Mouse (Mus musculus) layer of hippocampus, adult 9-11 months (tissue): Measurements from ENCODE around the gene Dnajc13.

Source experiments
- DNase-seq: peaks from one replicate; pipeline ENCODE4 v3.0.0; 2022

The Dnajc13 gene

DNA sequence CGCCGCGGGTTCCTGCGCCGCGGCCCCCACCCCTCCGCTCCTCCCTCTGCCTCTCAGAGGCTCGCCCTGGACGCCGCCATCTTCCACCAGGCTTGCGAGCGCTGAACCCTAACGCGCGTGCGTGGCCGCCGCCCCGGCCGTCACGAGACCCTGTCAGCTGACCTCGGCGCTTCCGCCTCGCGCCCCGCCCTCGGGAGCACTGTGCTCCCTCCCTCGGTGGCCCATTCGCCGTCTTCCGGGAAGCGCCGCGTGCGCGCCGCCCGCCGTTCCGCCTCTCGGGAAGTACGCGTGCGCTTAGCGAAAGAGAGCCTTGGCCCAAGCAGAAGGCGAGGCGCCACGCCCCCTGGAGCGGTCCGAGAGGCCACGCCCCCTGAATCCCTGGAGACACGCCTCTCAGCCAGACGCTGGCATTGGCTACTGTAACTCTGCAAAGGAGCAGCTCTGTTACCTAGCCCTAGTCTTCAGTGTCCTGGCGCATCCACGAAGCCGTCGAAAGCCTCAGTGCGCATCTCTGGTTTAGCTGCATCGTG, at the start of gene Dnajc13:
Dnajc13 (minus strand) TSS at position 108 of the 530 bp plus-strand sequence.
- DNase-seq, result peak; percentile 99

GRCm38 (mm10) chr9:104306734-104307133, 44.0 kb upstream of the Dnajc13 start:
- DNase-seq, result peak; percentile 70

- DNase-seq, result no peak
These were observed 42.8 kb upstream of the Dnajc13 start for GRCm38 (mm10) chr9:104305333-104306111.

- DNase-seq, result no peak
These were observed 42.1 kb upstream of the Dnajc13 start for GRCm38 (mm10) chr9:104304800-104305199.

GRCm38 (mm10) chr9:104304376-104304775, 41.6 kb upstream of the Dnajc13 start:
- no peak for DNase-seq

DNA sequence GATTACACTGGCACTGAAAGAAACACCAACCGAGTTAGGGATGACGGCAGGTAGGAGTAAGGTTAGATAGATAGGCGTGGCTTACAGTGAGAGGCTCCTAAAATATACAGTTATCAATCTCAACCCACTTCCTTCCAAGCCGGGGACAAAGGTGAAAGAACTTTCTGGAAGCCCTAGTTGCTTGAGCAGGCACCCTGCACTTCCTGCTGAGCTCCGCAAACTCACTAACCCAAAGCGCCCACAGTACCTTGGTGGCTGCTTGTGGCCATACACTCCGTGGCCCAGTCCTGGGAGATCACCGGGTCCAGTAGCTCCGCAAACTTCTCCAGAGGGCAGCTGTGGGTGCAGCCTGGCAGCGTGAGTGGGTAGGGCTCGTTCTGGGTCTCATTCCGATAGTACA, 37.8 kb upstream of the Dnajc13 start:
- no peak for DNase-seq

- DNase-seq, result no peak
These were observed 34.3 kb upstream of the Dnajc13 start for GRCm38 (mm10) chr9:104297041-104297440.

DNA sequence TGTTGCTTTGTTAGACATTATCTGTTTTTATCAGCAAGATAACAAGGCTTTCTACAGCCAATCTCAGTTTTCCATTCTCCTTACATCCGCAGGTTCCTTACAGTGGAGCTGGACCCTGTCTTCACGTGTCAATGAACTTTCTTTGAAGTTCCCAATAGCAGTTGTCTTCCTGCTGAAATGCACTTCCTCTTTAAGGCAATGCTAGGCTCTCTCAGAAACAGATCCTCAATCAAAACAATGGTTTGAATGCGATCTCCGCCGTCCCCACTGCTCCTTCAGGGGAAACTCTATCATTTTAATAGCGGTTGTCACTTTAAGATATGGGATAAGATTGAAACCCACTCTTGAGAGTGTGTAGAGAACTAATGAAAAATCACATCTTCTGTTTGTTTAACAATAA, 22.2 kb upstream of the Dnajc13 start:
- no peak for DNase-seq

- DNase-seq, result no peak
These were observed 19.8 kb upstream of the Dnajc13 start for GRCm38 (mm10) chr9:104282536-104282935.

- no peak for DNase-seq
These were observed 19.0 kb upstream of the Dnajc13 start for GRCm38 (mm10) chr9:104281737-104282136.

DNA sequence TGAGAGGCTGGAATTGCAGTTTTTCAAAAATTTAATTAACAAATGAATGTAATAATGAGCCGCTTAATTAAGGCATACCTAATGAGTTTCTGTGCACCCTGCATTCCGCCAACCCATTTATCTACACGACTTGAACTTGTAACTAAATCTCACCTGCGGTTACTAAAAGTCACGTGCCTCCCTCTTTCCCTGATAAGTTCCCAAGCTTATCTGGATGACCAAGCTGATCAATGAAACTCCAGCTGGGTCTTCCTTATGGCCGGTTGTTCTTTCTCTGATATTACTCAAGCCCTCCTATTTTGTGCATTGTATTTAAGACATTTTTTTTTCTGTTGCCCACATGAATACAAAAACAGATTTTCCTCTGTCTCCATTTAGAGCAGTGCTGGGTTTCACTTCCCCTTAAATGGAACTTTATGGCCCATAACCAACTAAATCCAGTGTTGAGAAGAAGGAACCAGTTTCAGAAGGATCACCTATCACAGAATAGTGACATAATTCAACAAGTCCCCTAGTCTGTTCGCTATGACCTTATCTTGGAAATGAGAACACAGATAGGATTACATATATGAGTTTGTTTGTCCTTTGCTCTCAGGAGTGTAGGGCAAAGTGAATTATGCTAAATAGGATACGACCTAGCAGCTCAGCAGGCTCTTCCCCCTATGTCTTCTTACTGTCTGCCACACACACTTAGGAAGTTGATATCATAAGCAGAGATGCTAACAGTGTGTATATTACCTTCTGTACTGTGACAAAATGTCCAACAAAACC, 18.2 kb upstream of the Dnajc13 start:
- no peak for DNase-seq

- DNase-seq, result no peak
These were observed 14.9 kb upstream of the Dnajc13 start for GRCm38 (mm10) chr9:104277528-104278162.

GRCm38 (mm10) chr9:104275084-104275785, 12.5 kb upstream of the Dnajc13 start:
- no peak for DNase-seq

DNA sequence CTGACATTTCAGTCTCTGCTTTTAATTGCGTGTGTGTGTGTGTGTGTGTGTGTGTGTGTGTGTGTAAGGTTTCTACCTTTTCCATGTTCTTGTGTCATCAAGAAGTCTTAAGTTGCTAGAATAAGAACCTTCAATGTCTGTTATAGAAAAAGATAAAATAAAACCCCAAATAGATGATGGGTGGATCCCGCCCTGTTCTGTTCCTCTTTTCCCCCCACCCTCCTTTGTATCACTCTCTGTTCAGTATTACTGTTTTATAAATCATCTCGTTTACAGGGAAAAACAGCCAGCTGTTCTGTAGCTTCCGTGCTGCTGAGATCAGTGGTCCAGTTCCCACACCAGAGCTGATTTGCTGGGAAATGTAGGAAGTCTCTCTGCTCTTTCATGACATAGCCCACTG, 9.3 kb upstream of the Dnajc13 start:
- no peak for DNase-seq

GRCm38 (mm10) chr9:104271642-104272041, 8.9 kb upstream of the Dnajc13 start:
- DNase-seq, result peak; percentile 35

GRCm38 (mm10) chr9:104269944-104270343, 7.2 kb upstream of the Dnajc13 start:
- DNase-seq, result no peak

DNA sequence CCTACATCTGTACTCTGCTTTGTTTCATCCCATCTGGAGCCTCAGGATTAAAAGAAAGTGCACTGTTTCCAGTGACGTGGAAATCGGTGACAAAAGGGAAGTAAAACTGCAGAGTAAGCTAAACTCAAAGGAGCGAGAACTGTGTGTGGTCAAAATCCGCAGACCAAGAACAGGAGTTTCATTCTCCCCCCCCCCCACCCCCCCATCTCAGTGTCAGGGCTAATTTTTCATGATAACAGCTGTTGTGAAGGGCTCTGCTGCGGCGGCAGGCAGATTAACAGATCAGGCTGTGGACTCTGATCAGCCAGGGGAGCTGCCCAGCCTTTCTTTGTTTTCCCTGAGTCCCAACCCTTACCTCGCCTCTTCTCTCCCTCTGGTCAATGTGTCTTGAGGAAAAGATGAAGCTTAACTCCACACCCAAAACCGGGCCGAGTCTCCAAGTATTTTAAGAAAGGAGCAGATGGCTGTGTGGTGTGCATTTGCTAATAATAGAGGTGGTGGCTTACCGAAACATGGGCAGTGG, 6.7 kb upstream of the Dnajc13 start:
- DNase-seq, result peak; percentile 71

- DNase-seq, result no peak
These were observed 1.8 kb upstream of the Dnajc13 start for GRCm38 (mm10) chr9:104264567-104264966.

- peak; percentile 32 for DNase-seq
These were observed 541 bp downstream of the Dnajc13 start for GRCm38 (mm10) chr9:104262016-104262762.

DNA sequence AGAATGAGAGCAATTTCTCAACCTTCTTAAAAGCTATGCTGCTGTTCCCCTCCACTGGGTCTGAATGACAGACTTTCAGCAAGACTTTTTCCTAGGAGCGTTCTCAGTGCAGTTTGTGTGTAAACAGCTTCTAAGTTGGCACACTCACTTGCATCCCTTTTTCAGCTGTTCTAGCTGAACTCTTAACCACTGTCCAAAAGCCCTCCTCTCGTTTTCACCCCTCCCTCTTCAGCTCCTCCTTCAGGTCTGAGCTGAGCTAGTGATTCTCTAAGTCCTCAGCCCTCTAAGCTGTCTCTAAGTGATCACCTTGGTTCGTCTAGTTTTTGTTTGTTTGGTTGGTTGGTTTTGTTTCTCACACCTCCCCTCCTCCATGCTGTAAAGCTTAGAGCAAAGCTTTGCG, 2.4 kb downstream of the Dnajc13 start:
- no peak for DNase-seq

DNA sequence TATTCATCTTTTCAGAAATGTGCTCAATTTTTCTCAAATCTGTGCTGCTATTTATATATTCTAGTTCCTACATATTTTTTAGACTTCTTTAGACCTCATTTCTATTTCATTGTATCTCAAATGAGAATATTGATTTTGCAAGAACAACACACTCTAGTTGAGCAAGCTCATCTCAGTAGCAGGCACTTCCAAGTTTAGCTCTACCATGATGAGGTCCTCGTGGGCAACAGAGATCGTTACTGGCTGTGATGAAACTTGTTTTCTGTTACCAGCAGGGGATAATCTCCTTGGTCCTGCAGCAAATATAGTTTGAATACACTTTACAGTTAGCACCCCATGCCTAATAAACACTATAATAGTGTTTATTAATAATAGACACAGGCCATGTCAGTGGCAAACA, 6.6 kb downstream of the Dnajc13 start:
- DNase-seq, result no peak
